Mouse (Mus musculus) small intestine, adult 2 months (tissue): ENCODE data around the gene Aph1a. TPM values are rescaled to one million over a fixed set of nuclear protein-coding genes. Genes with fewer than 3 reads are reported as not detected.
"Not testable (repeated sequence)": the region's sequence is repeated elsewhere in the genome, so short reads cannot be mapped to it uniquely, and the experiment has no call there.

ENCODE experiments used
- H3K27ac ChIP-seq: fragments of 200-500 bp; 2 replicates; pipeline ENCODE4 v1.5.1; 2012; ENCODE audit warnings: low read depth, low read length, control low read depth, inconsistent platforms; ENCODE audit not compliant: insufficient read depth
- H3K27me3 ChIP-seq: fragments of 200-500 bp; 2 replicates; pipeline ENCODE4 v1.6.1; 2012; ENCODE audit warnings: mild to moderate bottlenecking, moderate library complexity, low read length, inconsistent platforms; ENCODE audit not compliant: control insufficient read depth, insufficient read depth
- H3K36me3 ChIP-seq: fragments of 200-500 bp; 2 replicates; pipeline ENCODE4 v1.6.1; 2012; ENCODE audit warnings: mild to moderate bottlenecking, low read length, control low read depth, inconsistent platforms; ENCODE audit not compliant: control insufficient read depth, insufficient read depth
- H3K4me1 ChIP-seq: fragments of 200-500 bp; 2 replicates; pipeline ENCODE4 v1.6.1; 2012; ENCODE audit warnings: low read length, inconsistent platforms, mixed read lengths; ENCODE audit not compliant: control insufficient read depth, insufficient read depth, insufficient read length
- H3K4me3 ChIP-seq: fragments of 200-500 bp; 2 replicates; pipeline ENCODE4 v1.5.1; 2012; ENCODE audit warnings: low read depth, mild to moderate bottlenecking, control low read depth, inconsistent platforms, low read length, moderate library complexity
- CTCF ChIP-seq: fragments of 200-500 bp; IDR thresholded peaks from 2 replicates; pipeline ENCODE4 v1.5.1; 2012; ENCODE audit warnings: low read depth, mild to moderate bottlenecking, control low read depth, inconsistent platforms, low read length, moderate library complexity, mixed read lengths; ENCODE audit not compliant: insufficient replicate concordance, insufficient read length; ENCODE audit errors: extremely low read depth
- POLR2A ChIP-seq: fragments of 200-500 bp; IDR thresholded peaks from 2 replicates; pipeline ENCODE4 v1.6.1; 2012; ENCODE audit warnings: low read depth, mild to moderate bottlenecking, control low read depth, inconsistent platforms, low read length, moderate library complexity
- WGBS: fragments of 180-500 bp; shearing (Covaris S2); methylation state at CpG from one replicate; pipeline ENCODE4 v1.1.7; 2018; 5-methylcytosine and 5-hydroxymethylcytosine counted together
- polyA plus RNA-seq: library from polyadenylated mRNA; depleted of rRNA; stranded (reverse); fragments of >200 nt; gene quantifications from 2 replicates; pipeline ENCODE4 v1.2.3, GENCODE M21; 2012; rRNA removed

The Aph1a gene
- 126 and 211 TPM in 2 replicates for polyA plus RNA-seq

DNA sequence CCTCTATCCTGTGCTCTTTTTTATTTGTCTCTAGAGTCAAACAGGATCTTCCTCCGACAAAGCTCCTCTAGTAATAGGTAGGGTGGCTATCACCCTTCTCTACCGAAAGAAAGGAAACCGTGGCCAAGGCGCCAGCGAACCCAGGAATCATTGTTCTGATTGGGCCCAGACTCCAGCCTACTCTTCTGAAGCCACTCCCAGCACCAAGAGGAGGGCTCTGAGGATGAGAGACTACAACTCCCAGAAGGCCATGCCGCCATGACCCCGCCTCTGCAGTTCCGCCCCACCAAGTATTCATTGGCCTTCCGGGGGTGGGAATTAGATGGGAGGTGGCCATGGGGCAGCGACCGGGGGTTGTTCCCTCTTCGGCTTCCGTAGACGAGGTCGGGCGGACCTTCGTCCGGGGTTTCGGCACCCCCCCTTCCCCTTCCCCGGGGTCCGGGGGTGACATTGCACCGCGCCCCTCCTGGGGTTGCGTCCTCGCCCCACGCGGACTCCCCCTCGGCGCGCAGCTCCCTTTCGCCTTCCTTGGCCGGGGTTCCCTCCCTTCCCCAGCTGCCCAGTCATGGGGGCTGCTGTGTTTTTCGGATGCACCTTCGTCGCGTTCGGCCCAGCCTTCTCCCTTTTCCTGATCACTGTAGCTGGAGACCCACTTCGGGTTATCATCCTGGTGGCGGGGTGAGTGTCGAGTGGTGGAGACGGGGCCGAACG is at the start of gene Aph1a:
TSS of gene Aph1a (plus strand) at position 364 of the 711 bp plus-strand sequence.
- not testable (repeated sequence) for H3K27me3 ChIP-seq, H3K36me3 ChIP-seq, H3K4me1 ChIP-seq
- peak; percentile 28; the same call in 1 of the 2 replicates for TF ChIP-seq POLR2A
- peak within 1 kb of the TSS; percentile 87 for H3K27ac ChIP-seq
- WGBS, result under 1% methylated on average over 31 of the region's 43 CpGs
- H3K4me3 ChIP-seq, result peak within 1 kb of the TSS; percentile 74

DNA sequence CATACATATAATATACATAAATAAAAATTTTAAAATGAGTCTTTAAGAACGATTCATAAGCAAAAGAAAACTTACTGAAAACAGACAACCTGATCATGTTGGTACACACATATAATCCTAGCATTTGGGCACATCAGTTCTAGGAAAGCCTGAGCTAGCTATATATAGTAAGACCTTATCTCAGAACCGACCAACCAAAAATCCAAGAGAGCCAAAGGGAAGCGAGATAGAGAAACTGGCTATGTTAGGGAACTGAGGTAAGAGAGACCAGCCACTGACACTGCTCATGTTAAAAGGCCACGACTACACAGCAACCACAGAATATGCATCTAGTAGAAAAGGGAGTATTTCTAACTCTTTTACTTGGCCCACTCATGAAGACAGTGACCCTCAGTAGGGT is 43.2 kb upstream of the Aph1a start:
- TF ChIP-seq CTCF (no peak), POLR2A (no peak)

DNA sequence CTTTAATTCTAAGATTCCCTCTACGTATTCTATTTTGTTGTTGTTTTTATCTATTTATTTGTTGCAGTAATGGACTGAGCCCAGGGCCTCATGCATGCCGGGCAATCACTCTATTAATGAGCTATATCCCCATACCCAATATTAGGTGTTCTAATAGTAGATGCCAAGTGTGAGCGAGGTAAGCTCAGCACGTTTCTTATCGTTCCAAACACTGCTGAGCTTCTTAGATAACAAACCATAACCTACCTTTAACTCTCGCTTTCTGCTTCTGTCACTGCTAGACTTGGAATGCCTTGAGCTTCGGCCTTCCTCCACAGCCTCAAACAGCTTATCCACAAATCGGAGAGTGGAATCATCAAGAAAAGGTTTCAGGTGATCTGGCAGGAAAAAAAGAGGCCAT is 42.5 kb upstream of the Aph1a start:
- WGBS, result 90% methylated on average over 8 of the region's 8 CpGs
- Histone ChIP-seq H3K27me3 (no peaks in the 10 kb centered on the region), H3K27ac (no peak overlapping the region), H3K4me1 (no peaks in the 10 kb centered on the region), H3K36me3 (peaks cover 54% of the 10 kb centered on the region), H3K4me3 (no peak overlapping the region)
- TF ChIP-seq CTCF (no peak), POLR2A (no peak)

More for the DNA sequence above, 43.2 kb upstream of the Aph1a start:
- Histone ChIP-seq H3K27me3 (no peaks in the 10 kb centered on the region), H3K4me1 (no peaks in the 10 kb centered on the region), H3K36me3 (peaks cover 60% of the 10 kb centered on the region), H3K27ac (no peak overlapping the region), H3K4me3 (no peak overlapping the region)
- 75% methylated on average over 4 of the region's 4 CpGs for WGBS

DNA sequence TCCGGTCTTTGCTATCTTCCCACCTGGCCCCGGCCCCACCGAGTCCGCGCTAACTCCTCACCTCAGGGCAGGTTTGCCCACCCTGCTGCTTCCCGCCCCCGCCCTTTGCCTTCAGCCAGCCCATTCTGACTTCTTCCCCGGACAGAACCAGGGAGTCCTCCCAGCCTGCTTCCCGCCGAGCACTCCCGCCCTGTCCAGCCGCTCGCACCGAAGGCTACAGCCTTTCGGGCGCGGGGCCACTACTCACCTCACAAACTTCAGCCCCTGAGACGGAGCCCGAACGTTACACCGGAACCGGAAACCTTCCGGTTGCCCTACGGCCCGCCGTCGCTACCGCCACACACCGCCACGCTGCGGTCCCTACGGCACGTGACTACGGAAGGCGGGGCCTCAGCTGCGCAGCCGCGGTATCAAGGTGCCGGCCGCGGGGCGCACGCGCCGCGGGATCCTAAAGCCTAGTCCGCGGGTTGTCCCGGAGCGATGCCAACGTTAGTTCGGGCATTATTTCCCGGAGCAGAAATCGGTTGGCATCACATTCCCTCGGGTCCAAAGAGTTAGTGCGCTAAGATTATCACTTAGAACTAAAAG is 38.2 kb upstream of the Aph1a start, which contains the start of gene Prpf3:
TSS of gene Prpf3 (minus strand) at position 384 of the 588 bp plus-strand sequence.
- Histone ChIP-seq H3K4me1 (no peaks in the 10 kb centered on the region), H3K27ac (peak within 1 kb of the TSS; percentile 42), H3K36me3 (peaks cover 20% of the 10 kb centered on the region), H3K27me3 (no peaks in the 10 kb centered on the region), H3K4me3 (peak within 1 kb of the TSS; percentile 85)
- TF ChIP-seq CTCF, result no peak
- peak; percentile 76 for TF ChIP-seq POLR2A
- under 1% methylated on average over 56 of the region's 56 CpGs for WGBS

DNA sequence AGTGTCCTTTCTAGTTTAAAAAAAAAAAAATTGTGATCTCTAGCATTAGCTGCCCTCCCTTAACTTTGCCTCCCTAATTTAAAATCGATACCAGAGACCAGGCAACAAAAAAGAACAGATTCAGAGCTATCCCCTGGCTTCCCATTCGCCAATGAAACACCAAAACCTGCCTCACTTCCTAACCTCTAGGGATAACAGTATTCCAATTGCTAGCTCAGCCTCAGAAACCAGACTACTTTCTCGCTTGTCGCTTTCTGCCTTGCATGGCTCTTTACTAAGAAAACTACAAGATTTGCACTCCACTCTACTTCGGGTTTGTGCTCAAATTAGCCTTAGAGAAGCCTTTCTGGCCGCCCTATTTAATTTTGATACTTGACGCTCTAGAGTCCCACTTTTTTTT is 37.7 kb upstream of the Aph1a start:
- Histone ChIP-seq H3K36me3 (peaks cover 16% of the 10 kb centered on the region), H3K4me1 (no peaks in the 10 kb centered on the region), H3K27me3 (no peaks in the 10 kb centered on the region), H3K4me3 (peak overlapping the region; percentile 85), H3K27ac (peak overlapping the region; percentile 42)
- TF ChIP-seq POLR2A (no peak), CTCF (no peak)
- 19% methylated on average over 7 of the region's 7 CpGs for WGBS

DNA sequence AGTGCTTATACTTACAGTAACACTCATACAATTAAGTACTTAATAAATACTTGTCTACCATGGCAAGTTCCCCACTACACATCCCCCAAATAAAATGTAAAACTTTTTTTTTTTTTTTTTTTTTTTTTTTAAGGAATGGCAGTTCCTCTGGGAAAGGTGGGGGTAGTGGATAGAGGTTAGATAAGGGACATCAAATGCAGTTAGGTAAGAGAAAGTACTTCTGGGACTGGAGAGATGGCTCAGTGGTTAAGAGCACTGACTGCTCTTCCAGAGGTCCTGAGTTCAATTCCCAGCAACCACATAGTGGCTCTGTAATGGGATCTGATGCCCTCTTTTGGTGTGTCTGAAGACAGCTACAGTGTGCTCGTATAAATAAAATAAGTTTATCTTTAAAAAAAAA is 36.7 kb upstream of the Aph1a start:
- not testable (repeated sequence) for H3K4me1 ChIP-seq, H3K4me3 ChIP-seq, H3K27ac ChIP-seq, H3K27me3 ChIP-seq
- 95% methylated on average over 1 of the region's 1 CpGs for WGBS
- H3K36me3 ChIP-seq, result peaks cover 10% of the 10 kb centered on the region

DNA sequence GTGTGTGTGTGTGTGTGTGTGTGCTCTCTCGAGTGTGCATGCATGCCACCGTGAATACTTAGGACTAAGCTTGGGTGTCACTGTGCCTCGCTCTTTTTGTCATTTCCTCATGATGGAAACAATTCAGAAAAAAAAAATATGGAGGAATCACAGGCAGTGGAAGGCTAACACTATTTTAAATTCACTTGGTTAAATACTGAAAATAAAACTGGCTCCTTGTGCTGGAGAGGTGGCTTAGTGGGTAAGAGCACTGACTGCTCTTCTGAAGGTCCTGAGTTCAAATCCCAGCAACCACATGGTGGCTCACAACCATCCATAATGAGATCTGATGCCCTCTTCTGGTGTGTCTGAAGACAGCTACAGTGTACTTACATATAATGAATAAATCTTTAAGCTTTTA is 35.5 kb upstream of the Aph1a start:
- 81% methylated on average over 3 of the region's 3 CpGs for WGBS
- H3K27me3 ChIP-seq, H3K36me3 ChIP-seq, H3K4me3 ChIP-seq, H3K27ac ChIP-seq, H3K4me1 ChIP-seq: not testable (repeated sequence)
